Mouse (Mus musculus) erythroblast, embryonic 14.5 days (primary cell): ENCODE data around the gene Gm5129.

Source experiments
- GATA1 ChIP-seq: IDR thresholded peaks from 2 replicates; pipeline ENCODE4 v1.6.1; 2012; ENCODE audit warnings: low read length, inconsistent platforms, mixed read lengths
- TAL1 ChIP-seq: IDR thresholded peaks from 3 replicates; pipeline ENCODE4 v1.6.1; 2012; ENCODE audit warnings: low read length, inconsistent platforms, mixed read lengths

DNA sequence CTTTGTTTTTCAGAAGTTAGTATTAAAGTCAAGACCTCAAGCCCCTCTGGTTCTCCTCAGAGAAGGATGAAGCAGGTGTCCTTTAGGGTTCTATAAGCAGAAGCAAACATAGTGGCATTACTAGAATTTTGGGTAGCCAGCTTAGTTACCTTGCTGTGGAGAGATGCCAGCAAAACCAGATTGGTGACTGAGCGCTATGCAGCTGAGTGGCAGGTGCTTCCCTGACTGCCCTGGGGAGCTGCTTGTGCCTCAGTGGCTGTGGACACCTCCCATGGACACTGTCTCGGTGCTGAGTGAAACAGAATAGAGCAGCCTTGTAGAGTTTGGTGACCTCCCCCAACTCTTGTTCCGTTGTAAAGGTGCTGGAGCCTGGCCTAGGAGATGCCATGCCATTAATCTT lies 46.5 kb upstream of the Gm5129 start:
- TF ChIP-seq TAL1 = no peak
- TF ChIP-seq GATA1 = no peak
